Mouse (Mus musculus): ENCODE results near the gene Fv1.

The Fv1 gene

DNA sequence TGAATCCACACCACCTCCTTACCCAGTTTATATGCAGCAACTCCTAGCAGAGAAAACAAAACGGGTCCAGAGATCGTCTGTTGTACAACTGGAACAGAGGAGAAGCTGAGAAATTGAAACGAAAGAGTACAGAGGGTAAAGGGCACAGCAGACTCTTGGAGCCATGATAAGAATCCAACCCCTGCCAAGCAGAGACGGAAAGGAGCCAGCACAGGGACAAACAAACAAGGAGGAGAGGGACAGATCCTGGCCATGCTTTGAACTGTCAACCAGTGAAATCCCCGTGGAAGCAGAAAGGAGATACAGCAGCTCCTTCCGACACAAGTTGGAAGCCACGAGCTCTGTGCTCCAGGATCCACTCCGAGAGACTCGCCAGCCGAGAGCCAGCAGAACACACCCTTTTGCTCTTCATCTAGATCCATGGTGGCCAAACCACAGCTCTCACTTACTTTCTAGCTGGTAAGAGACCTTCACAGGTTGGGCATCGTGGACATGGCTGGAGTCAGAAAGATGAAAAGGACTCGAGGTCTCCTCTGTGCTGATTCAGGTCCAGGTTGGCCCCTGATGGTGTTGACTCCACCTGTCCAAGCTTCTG is 34.2 kb downstream of the Fv1 start:
- DNase-seq (ENCODE audit: low read depth, low spot score): no peak
- H3K27me3 ChIP-seq (ENCODE audit: control insufficient read depth, insufficient read depth, low read length, poor library complexity, severe bottlenecking): no peaks in the 10 kb centered on the region
- no peaks in the 10 kb centered on the region; the same call in 1 of the 2 replicates for H3K36me3 ChIP-seq (ENCODE audit: control insufficient read depth, insufficient read depth, low read length, poor library complexity, severe bottlenecking)

GRCm38 (mm10) chr4:147903601-147904000 is 34.8 kb downstream of the Fv1 start:
- Histone ChIP-seq H3K36me3 (ENCODE audit: control insufficient read depth, insufficient read depth, low read length, poor library complexity, severe bottlenecking) (no peaks in the 10 kb centered on the region), H3K27me3 (ENCODE audit: control insufficient read depth, insufficient read depth, low read length, poor library complexity, severe bottlenecking) (no peaks in the 10 kb centered on the region)
- no peak for DNase-seq (ENCODE audit: low read depth, low spot score)

DNA sequence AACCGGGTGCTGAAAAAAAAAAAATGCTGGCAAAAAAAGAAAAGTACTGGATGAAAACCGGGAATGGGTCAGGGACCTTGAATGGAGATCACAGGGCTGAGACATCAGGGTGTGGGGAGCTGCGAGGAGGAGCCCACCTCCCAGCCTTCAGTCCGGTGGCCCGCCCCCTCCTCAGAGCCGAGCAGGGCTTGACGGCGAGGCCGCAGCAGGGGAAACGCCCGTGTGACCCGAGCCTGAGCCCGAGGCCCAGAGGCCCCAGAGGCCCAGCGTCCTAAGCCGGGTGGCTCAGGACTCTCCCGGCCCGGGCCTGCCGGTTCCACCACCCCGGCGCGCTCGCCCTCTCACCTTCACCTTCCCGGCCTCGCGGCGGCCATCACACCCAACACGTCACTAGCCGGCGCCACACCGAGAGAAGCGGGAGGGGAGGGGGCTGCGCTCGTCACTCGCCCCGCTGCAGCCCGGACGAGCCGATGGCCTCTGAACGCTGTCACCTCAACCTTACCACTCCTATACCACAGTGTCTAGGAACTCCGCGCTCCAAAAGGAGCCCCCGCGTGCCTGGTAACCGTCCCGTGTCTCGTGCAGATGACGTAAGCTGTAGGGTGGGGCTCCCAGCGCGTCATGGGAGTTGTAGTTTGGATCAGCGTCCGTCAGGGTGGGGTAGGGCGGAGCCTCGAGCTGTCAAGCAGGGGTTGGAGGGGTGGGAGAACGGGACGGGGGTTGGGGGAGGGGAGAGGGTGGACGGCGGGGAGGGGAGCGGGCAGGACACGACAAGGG is 35.7 kb downstream of the Fv1 start, which contains the start of gene Mfn2:
Gene Mfn2 (minus strand): TSS at position 392 of the 777 bp plus-strand sequence.
- no peaks in the 10 kb centered on the region for H3K36me3 ChIP-seq (ENCODE audit: control insufficient read depth, insufficient read depth, low read length, poor library complexity, severe bottlenecking)
- peak; percentile 90 for DNase-seq (ENCODE audit: low read depth, low spot score)
- no peaks in the 10 kb centered on the region for H3K27me3 ChIP-seq (ENCODE audit: control insufficient read depth, insufficient read depth, low read length, poor library complexity, severe bottlenecking)

DNA sequence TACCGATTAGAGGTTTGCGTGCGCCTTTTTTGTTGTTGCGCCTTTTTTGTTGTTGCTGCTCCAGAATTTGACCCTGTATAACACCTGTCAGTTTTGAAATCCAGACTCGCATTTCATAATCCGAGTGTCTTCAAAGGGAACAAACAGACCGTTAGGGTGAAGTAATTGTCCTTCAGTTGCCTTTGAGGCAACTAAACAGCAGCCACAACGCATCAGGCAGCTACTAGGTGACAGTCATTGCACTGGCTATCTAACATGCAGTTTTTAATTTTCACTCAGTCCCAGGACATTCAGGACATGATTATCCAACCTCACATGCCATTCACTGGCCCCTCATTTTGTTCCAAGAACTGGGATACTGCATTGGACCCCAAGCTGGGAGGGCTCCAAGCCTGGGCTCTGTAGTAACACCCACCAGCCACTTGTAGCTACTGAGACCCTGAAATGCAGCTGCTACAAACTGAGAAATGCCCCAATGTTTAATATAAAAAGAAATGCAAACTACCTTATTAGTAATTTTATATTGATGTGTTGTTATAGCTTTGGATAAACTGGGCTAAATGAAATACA is 36.4 kb downstream of the Fv1 start:
- H3K36me3 ChIP-seq (ENCODE audit: control insufficient read depth, insufficient read depth, low read length, poor library complexity, severe bottlenecking): no peaks in the 10 kb centered on the region
- H3K27me3 ChIP-seq (ENCODE audit: control insufficient read depth, insufficient read depth, low read length, poor library complexity, severe bottlenecking): no peaks in the 10 kb centered on the region
- DNase-seq (ENCODE audit: low read depth, low spot score): no peak

DNA sequence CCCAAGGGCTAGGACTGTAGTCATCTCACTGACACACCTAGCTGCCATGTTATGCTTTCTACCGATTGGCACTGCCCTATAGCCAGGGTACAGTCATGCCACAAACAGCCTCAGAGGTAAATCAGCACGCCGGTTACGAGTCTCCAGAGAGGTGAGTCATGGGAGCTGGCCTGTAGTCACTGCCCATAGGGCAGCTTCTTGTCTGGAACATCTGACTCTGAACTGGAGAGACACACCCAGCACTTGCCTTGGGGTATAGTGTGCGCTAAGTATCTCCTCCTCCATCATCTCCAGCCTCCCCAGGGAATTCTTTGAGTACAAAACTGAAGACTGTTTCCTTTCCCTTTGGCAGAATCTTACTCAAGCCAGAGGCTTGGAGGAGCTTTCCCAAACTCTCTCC is 37.5 kb downstream of the Fv1 start:
- no peak for DNase-seq (ENCODE audit: low read depth, low spot score)
- Histone ChIP-seq H3K36me3 (ENCODE audit: control insufficient read depth, insufficient read depth, low read length, poor library complexity, severe bottlenecking) (no peaks in the 10 kb centered on the region), H3K27me3 (ENCODE audit: control insufficient read depth, insufficient read depth, low read length, poor library complexity, severe bottlenecking) (no peaks in the 10 kb centered on the region)

- H3K27me3 ChIP-seq (ENCODE audit: control insufficient read depth, insufficient read depth, low read length, poor library complexity, severe bottlenecking): no peaks in the 10 kb centered on the region
- no peaks in the 10 kb centered on the region for H3K36me3 ChIP-seq (ENCODE audit: control insufficient read depth, insufficient read depth, low read length, poor library complexity, severe bottlenecking)
- DNase-seq (ENCODE audit: low read depth, low spot score): no peak
Observed at GRCm38 (mm10) chr4:147909486-147909885, 40.7 kb downstream of the Fv1 start.

DNA sequence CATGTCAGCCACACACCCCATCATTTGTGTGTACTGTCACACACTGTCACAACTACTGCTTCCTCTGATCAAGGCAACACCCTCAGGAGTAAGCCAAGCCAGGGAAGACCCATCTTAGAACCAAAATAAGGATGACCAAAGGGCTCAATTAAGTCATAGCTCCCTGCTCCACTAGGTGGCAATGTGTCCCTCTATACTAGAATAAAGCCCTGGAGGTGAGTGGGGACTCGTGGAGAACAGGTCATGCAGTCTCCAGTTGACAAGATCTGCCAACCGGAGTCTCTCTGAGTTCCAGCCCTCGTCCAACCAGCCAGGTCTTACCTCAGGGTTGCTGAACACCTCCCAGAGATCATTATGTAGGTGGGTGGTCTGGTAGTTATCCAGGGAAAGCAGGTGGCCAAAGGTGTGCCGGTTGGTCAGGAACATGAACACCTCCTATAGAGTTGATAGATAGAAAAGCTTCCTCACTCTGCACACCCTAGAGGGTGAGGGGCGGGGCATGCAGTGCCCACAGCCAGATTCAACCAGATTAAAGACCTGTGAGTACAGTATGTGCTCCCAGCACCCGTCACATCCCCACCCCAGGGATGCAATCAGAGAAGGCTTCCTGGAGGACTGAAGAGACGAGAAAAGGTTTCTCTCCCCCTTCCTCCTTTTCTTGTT is 49.8 kb downstream of the Fv1 start:
- no peaks in the 10 kb centered on the region; the same call in 1 of the 2 replicates for H3K36me3 ChIP-seq (ENCODE audit: control insufficient read depth, insufficient read depth, low read length, poor library complexity, severe bottlenecking)
- H3K27me3 ChIP-seq (ENCODE audit: control insufficient read depth, insufficient read depth, low read length, poor library complexity, severe bottlenecking): no peaks in the 10 kb centered on the region
- peak; percentile 54 for DNase-seq (ENCODE audit: low read depth, low spot score)
